Mouse (Mus musculus) heart, embryonic 10.5 days (tissue): ENCODE measurements around the gene Wnt8b. TPM values are rescaled to one million over a fixed set of nuclear protein-coding genes. Genes with fewer than 3 reads are reported as not detected.

ENCODE experiments used
- DNase-seq: peaks from one replicate; pipeline ENCODE4 v3.0.0-alpha.2; 2017; ENCODE audit warnings: low spot score
- H3K27ac ChIP-seq: fragments of 300-500 bp; sonication (generic); 2 replicates; pipeline ENCODE4 v1.5.1; 2016; ENCODE audit warnings: mild to moderate bottlenecking
- H3K27me3 ChIP-seq: fragments of 300-500 bp; sonication (generic); 2 replicates; pipeline ENCODE4 v1.6.1; 2016; ENCODE audit warnings: mild to moderate bottlenecking; ENCODE audit not compliant: poor library complexity, insufficient read depth, severe bottlenecking
- H3K36me3 ChIP-seq: fragments of 300-500 bp; sonication (generic); 2 replicates; pipeline ENCODE4 v1.6.1; 2016; ENCODE audit warnings: mild to moderate bottlenecking, moderate library complexity
- H3K4me1 ChIP-seq: fragments of 300-500 bp; sonication (generic); 2 replicates; pipeline ENCODE4 v1.6.1; 2016; ENCODE audit warnings: mild to moderate bottlenecking
- H3K4me3 ChIP-seq: fragments of 300-500 bp; sonication (generic); 2 replicates; pipeline ENCODE4 v1.5.1; 2016; ENCODE audit warnings: mild to moderate bottlenecking, moderate library complexity
- H3K9me3 ChIP-seq: fragments of 300-500 bp; sonication (generic); 2 replicates; pipeline ENCODE4 v1.6.1; 2016; ENCODE audit warnings: mild to moderate bottlenecking, moderate library complexity
- WGBS: fragments of 180-500 bp; shearing (Covaris S2); methylation state at CpG from one replicate; pipeline ENCODE4 v1.1.7; 2016; 5-methylcytosine and 5-hydroxymethylcytosine counted together
- polyA plus RNA-seq: library from polyadenylated mRNA; unstranded; fragments of >200 nt; fragmentation: Nextera tagmentation; extraction: Ambion mirVana; gene quantifications from 2 replicates; pipeline ENCODE4 v1.2.1, GENCODE M21; 2016

Wnt8b gene
- polyA plus RNA-seq, 1 experiment from 2014 or later: not detected

GRCm38 (mm10) chr19:44514521-44515451 lies 21.5 kb downstream of the Wnt8b start:
- Histone ChIP-seq H3K27ac (no peak overlapping the region), H3K4me3 (no peak overlapping the region), H3K36me3 (no peaks in the 10 kb centered on the region), H3K27me3 (peaks cover 98% of the 10 kb centered on the region), H3K4me1 (peaks cover 32% of the 10 kb centered on the region), H3K9me3 (no peaks in the 10 kb centered on the region)
- 20% methylated on average over 14 of the region's 14 CpGs for WGBS
- no peak for DNase-seq

GRCm38 (mm10) chr19:44515769-44516168 lies 22.5 kb downstream of the Wnt8b start:
- Histone ChIP-seq H3K27me3 (peaks cover 96% of the 10 kb centered on the region), H3K9me3 (no peaks in the 10 kb centered on the region), H3K4me1 (peaks cover 22% of the 10 kb centered on the region), H3K4me3 (no peak overlapping the region), H3K27ac (no peak overlapping the region), H3K36me3 (no peaks in the 10 kb centered on the region)
- WGBS: 34% methylated on average over 6 of the region's 6 CpGs
- no peak for DNase-seq

GRCm38 (mm10) chr19:44517996-44518768 lies 24.9 kb downstream of the Wnt8b start:
- Histone ChIP-seq H3K27me3 (peaks cover 77% of the 10 kb centered on the region), H3K27ac (peak overlapping the region; percentile 10; the same call in 1 of the 2 replicates), H3K4me1 (0 out of 2 replicates have a peak, but pooled peaks cover 10% of the 10 kb centered on the region), H3K4me3 (no peak overlapping the region), H3K36me3 (no peaks in the 10 kb centered on the region), H3K9me3 (no peaks in the 10 kb centered on the region)
- DNase-seq: no peak
- WGBS: 45% methylated on average over 12 of the region's 12 CpGs

- no peaks in the 10 kb centered on the region for H3K9me3 ChIP-seq
- no peak overlapping the region for H3K4me3 ChIP-seq
- H3K27me3 ChIP-seq: peaks cover 75% of the 10 kb centered on the region
- H3K27ac ChIP-seq: no peak overlapping the region
- 0 out of 2 replicates have a peak, but pooled peaks cover 7% of the 10 kb centered on the region for H3K4me1 ChIP-seq
- DNase-seq: no peak
- WGBS: 35% methylated on average over 7 of the region's 7 CpGs
- H3K36me3 ChIP-seq: no peaks in the 10 kb centered on the region
These were observed 25.9 kb downstream of the Wnt8b start for GRCm38 (mm10) chr19:44519152-44519551.

GRCm38 (mm10) chr19:44525551-44526205 lies 32.4 kb downstream of the Wnt8b start:
- H3K27ac ChIP-seq: no peak overlapping the region
- peaks cover 34% of the 10 kb centered on the region; the same call in 1 of the 2 replicates for H3K27me3 ChIP-seq
- H3K4me3 ChIP-seq: no peak overlapping the region
- DNase-seq: no peak
- no peaks in the 10 kb centered on the region for H3K36me3 ChIP-seq
- H3K9me3 ChIP-seq: no peaks in the 10 kb centered on the region
- H3K4me1 ChIP-seq: no peaks in the 10 kb centered on the region
- WGBS: 77% methylated on average over 9 of the region's 9 CpGs

- Histone ChIP-seq H3K4me1 (no peaks in the 10 kb centered on the region), H3K9me3 (no peaks in the 10 kb centered on the region), H3K36me3 (no peaks in the 10 kb centered on the region), H3K4me3 (no peak overlapping the region), H3K27me3 (peaks cover 44% of the 10 kb centered on the region), H3K27ac (no peak overlapping the region)
- no peak for DNase-seq
- WGBS: 75% methylated on average over 6 of the region's 6 CpGs
These were observed 36.7 kb downstream of the Wnt8b start for GRCm38 (mm10) chr19:44530018-44530417.

GRCm38 (mm10) chr19:44535376-44535775 lies 42.1 kb downstream of the Wnt8b start:
- 46% methylated on average over 3 of the region's 3 CpGs for WGBS

GRCm38 (mm10) chr19:44537416-44537815 lies 44.1 kb downstream of the Wnt8b start:
- no peaks in the 10 kb centered on the region for H3K9me3 ChIP-seq
- 82% methylated on average over 8 of the region's 8 CpGs for WGBS
- no peak for DNase-seq
- H3K27me3 ChIP-seq: peaks cover 15% of the 10 kb centered on the region; the same call in 1 of the 2 replicates
- H3K36me3 ChIP-seq: peaks cover 11% of the 10 kb centered on the region; the same call in 1 of the 2 replicates
- H3K4me3 ChIP-seq: no peak overlapping the region
- H3K4me1 ChIP-seq: no peaks in the 10 kb centered on the region
- no peak overlapping the region for H3K27ac ChIP-seq

More at GRCm38 (mm10) chr19:44535376-44535775, 42.1 kb downstream of the Wnt8b start:
- DNase-seq: no peak
- no peak overlapping the region for H3K27ac ChIP-seq
- no peak overlapping the region for H3K4me3 ChIP-seq
- H3K9me3 ChIP-seq: no peaks in the 10 kb centered on the region
- peaks cover 5% of the 10 kb centered on the region; the same call in 1 of the 2 replicates for H3K36me3 ChIP-seq
- peaks cover 34% of the 10 kb centered on the region for H3K27me3 ChIP-seq
- H3K4me1 ChIP-seq: no peaks in the 10 kb centered on the region

GRCm38 (mm10) chr19:44542694-44543178 lies 49.5 kb downstream of the Wnt8b start:
- Histone ChIP-seq H3K36me3 (peaks cover 12% of the 10 kb centered on the region; the same call in 1 of the 2 replicates), H3K4me3 (no peak overlapping the region), H3K27ac (no peak overlapping the region), H3K27me3 (peaks cover 5% of the 10 kb centered on the region; the same call in 1 of the 2 replicates), H3K9me3 (no peaks in the 10 kb centered on the region), H3K4me1 (peaks cover 11% of the 10 kb centered on the region; the same call in 1 of the 2 replicates)
- DNase-seq: no peak
- WGBS: 85% methylated on average over 8 of the region's 8 CpGs

- H3K36me3 ChIP-seq: peaks cover 28% of the 10 kb centered on the region
- H3K4me3 ChIP-seq: no peak overlapping the region
- H3K27me3 ChIP-seq: peaks cover 5% of the 10 kb centered on the region; the same call in 1 of the 2 replicates
- no peak overlapping the region for H3K27ac ChIP-seq
- WGBS: 63% methylated on average over 10 of the region's 10 CpGs
- peaks cover 11% of the 10 kb centered on the region; the same call in 1 of the 2 replicates for H3K4me1 ChIP-seq
- no peaks in the 10 kb centered on the region for H3K9me3 ChIP-seq
- DNase-seq: no peak
These were observed 51.1 kb downstream of the Wnt8b start for GRCm38 (mm10) chr19:44544372-44544771.

GRCm38 (mm10) chr19:44544775-44545174 lies 51.5 kb downstream of the Wnt8b start:
- no peaks in the 10 kb centered on the region for H3K9me3 ChIP-seq
- H3K4me1 ChIP-seq: peaks cover 11% of the 10 kb centered on the region; the same call in 1 of the 2 replicates
- H3K36me3 ChIP-seq: peaks cover 31% of the 10 kb centered on the region
- 1% methylated on average over 13 of the region's 13 CpGs for WGBS
- no peak overlapping the region for H3K27ac ChIP-seq
- peaks cover 5% of the 10 kb centered on the region; the same call in 1 of the 2 replicates for H3K27me3 ChIP-seq
- DNase-seq: peak; percentile 85
- peak overlapping the region; percentile 73 for H3K4me3 ChIP-seq
